Mouse (Mus musculus) regulatory T cell (primary cell): ENCODE data around the gene Olfr1053.
"Not testable (repeated sequence)": the region's sequence is repeated elsewhere in the genome, so short reads cannot be mapped to it uniquely, and the experiment has no call there.

Source experiments
- in situ Hi-C: fragments of 300-600 bp; cut with MboI, MseI; formaldehyde crosslinking; loops from one replicate; pipeline ENCODE4 v1.15.1; 2025; ENCODE audit warnings: high pct_unique_total_duplicates

Olfr1053 gene

DNA sequence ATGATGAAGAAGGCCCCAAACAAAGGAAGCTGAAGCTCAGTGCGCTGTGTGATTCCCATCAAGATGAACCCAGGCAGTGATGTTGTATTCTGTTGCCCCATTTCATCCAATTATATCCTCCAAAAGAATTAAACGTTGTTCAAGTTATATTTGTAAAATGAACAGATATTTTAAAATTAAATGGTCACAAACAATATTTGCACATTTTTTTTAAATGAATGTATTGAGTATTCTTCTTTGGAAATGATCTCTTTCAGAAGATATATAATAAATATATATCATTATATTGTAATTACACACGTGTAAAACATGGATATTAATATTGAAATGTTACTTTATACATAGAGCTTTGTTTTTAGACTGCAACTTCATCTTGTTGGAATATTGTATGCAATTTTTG lies at the start of gene Olfr1053:
Gene Olfr1053, minus strand, starts transcription at position 101 of the 400 bp plus-strand sequence.
- in situ Hi-C loops = no loop called here

DNA sequence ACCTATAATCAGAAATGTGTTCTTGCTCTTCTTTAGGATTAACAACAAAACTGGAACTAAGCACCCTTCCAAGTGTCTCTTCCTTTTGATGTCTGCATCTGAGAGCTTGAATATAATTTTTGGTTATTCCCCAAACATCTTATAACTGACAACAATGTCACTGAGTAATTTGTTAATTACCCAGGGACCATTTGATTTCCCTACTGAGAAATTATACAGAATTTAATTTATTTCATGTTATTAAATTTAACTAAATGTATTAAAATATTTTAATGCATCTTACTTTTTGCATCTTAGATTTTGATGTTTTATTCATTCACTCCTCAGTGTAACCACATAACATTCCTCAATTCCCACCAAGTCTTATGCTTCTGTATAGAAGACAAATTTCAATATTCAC lies 47.3 kb upstream of the Olfr1053 start, which contains the start of gene Olfr1056:
Gene Olfr1056, minus strand, starts transcription at position 101 of the 400 bp plus-strand sequence.
- in situ Hi-C loops = no loop called here

DNA sequence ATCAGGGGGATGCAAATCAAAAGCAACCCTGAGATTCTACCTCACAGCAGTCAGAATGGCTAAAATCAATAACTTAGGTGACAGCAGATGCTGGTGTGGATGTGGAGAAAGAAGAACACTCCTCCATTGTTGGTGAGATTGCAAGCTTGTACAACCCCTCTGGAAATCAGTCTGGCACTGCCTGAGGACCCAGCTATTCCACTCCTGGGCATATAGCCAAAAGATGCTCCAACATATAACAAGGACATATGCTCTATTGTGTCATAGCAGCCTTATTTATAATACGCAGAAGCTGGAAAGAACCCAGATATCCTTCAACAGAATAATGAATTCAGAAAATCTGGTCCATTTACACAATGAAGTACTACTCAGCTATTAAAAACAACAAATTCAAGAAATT lies 36.7 kb upstream of the Olfr1053 start:
- in situ Hi-C loops = not testable (repeated sequence)

DNA sequence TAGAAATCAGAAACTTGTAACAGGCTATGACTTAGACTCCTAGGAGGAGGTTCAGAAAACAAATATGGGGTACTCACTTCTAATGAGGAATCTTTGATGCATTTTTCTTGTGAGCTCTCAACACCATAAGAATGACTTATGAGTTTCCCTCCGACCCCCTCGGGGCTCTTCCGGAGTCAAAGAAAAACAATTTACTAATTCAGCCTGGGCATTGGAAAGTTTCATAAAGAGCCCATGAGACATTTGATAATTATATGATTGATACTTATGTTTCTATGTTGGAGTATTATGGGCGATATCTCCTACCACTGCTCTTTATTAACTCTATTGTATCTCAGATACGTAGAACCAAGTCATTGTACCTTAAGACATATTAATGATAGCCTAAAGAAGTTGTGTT lies 35.1 kb upstream of the Olfr1053 start, which contains the start of gene Olfr1055:
Gene Olfr1055, minus strand, starts transcription at position 101 of the 400 bp plus-strand sequence.
- in situ Hi-C loops = no loop called here

DNA sequence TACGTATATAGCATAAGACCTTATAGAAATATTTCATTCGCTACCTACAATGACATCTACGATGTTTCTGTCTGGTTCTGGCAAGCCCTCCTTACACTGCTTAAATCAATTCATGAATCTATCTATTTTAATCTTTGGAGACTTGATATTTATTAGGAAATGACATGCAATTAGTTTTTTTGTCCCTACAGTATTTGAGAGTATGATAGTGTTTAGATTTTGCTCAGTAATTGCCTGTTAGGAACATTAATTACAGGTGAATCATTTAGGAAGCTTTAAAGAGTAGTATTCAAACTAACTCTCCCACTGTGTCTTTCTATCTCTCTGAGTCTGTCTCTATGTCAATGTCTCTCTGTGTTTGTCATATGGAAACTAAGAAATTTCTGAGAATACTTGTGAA lies 20.2 kb upstream of the Olfr1053 start, which contains the start of gene Olfr1054:
Gene Olfr1054, minus strand, starts transcription at position 101 of the 400 bp plus-strand sequence.
- in situ Hi-C loops = no loop called here

DNA sequence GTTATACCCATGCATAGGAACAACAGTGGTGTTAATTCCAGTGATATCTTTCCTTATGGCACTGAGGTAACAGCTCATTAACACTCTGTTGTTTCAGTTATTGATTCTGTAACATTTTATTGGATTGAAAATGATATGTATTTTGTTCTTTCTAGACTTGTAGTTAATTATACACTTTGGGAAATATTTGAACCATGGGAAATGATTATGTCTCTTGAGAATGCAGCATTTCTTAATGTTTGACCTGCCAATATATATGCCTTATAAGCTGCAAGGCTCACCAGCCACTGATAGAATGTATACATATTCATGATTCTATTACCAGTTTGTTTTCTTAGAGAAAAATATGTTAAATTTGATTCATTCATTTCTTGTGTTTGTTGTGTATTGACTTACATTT lies 22.9 kb downstream of the Olfr1053 start, which contains the start of gene Olfr1052:
Gene Olfr1052, plus strand, starts transcription at position 301 of the 400 bp plus-strand sequence.
- in situ Hi-C loops = no loop called here

DNA sequence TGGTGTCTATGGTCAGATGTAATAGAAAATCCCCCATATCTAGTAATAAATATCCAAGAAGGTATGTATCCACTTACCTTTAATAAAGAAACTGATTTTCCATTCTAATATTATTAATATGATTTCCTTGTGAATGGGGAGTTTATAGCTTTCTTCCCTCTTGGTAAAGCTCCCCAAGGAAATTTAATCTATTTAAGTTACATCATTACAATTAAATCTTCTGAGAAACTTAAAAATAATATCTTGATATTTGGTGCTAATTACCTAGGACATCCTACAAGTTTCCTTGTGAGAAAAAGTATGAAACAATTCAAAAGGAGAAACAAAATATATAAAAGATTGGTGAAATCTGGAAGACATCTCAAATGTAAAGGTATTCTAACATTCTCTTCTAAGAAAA lies 36.1 kb downstream of the Olfr1053 start, which contains the start of gene Olfr1051:
Gene Olfr1051, minus strand, starts transcription at position 101 of the 400 bp plus-strand sequence.
- in situ Hi-C loops = not testable (repeated sequence)
